Mouse (Mus musculus) frontal cortex, postnatal 10 days (tissue): ENCODE measurements around the gene Ankrd49.

Source experiments
- DNase-seq, 2 experiments: peaks; one replicate each; pipeline ENCODE4 v3.0.0; 2022; ENCODE audit warnings: low spot score in 2 of 2, mixed read lengths in 1 of 2

Ankrd49 gene

DNA sequence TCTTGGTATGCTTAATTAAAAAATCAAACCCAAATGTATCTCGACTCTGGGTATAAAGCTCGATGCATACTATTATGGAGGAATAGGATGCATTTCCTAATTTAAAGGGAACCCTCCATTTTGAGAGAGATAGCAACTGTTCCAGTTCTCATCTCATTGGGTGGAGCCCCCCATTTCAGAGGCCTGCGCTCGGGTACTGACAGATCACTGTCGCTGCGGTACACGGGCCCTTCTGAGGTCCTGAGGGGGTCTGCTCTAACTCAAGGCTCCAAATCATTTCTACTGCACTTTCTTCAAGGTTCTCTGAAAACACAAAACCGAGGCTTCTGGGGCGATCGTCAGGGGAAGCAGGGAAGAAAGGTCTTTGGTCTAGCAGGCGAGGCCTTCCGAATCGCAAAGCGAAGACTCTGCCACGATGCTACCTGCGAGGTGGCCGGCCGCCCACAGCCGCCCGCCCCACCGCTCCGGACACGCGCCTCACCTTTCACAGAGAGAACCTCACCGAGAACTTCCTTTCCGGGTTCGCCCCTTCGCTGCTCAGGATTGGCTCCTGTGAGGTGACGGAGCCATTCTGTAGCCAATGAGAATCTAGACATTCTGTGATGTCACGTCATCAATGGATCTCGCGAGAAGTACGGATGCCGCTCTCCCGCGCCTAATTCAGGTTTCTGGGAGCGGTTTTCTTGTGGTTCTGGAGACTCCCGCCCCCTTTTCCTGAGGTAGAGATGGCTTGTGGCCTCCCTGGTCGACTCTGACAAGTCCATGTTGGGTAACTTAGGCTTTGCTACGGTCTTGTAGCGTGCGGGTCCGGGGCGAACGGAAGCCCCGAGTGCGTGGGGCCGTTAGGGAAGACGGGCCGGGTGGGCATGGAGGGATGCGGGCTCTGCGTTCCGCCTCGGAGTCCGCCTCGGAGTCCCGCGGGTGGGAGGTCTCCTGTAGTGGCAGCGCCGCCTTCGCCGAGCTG is at the start of gene Ankrd49, which contains the start of gene Mre11a:
Ankrd49 (minus strand) TSS at position 818 of the 964 bp plus-strand sequence.
Mre11a (plus strand) TSS at position 616 of the 964 bp plus-strand sequence.
- peak; percentile 88 to 91 for DNase-seq

DNA sequence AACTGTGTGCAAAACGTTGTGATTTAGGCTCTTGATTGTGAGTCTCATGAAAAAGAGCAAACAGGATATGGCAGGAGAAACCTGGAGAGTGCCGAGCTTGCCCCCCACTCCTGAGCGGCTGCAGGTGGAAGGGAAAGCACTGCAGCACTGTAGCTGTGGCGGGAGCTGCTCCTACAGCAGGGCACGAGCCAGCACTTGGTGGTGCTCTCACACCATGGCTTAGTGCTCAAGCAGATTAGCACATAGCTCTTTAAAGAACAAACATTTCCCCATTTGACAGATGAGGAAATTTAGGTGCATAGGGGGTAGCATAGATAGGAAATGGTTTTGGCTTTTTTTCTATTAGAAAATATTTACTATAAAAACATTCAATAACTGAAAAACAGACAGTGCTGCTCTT is 47.4 kb upstream of the Ankrd49 start:
- no peak for DNase-seq

DNA sequence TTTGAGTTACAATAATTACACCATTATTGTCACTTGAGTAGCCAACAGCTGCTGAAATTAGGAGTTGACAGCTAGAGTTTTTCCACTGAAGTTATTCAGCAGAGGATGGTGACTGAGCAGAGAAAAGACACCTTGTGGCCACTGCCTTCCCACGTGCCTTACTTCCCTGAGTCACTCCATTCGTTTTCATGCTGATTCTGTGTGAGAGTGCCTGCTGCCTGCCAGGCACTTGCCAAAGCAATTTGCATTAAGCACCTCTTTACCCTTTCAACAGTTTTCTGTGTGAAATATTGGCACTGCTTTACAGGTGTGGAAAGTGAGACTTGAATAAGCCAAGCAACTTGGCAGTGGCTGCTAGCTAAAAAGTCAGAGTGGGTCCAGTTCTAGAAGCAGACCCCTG is 43.2 kb upstream of the Ankrd49 start:
- no peak for DNase-seq

DNA sequence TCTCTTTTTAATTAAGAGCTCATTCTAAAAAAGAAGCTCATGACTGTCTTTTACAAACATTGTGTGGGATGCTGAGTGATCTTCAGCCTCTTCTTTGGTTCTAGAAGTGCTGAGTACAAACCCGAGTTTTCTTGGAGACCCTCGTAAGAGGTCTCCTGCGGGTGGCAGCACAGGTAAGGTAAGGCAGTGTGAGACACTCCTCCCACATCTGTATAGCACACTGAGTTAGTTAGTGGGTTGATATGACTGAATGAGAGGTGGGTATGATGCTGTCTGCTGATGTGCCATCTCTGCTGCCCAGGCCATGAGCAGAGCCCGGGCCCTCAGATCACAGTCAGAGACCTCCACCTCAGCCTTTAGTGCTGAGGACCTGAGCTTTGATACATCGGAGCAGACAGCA is 40.2 kb upstream of the Ankrd49 start:
- DNase-seq, result no peak

DNA sequence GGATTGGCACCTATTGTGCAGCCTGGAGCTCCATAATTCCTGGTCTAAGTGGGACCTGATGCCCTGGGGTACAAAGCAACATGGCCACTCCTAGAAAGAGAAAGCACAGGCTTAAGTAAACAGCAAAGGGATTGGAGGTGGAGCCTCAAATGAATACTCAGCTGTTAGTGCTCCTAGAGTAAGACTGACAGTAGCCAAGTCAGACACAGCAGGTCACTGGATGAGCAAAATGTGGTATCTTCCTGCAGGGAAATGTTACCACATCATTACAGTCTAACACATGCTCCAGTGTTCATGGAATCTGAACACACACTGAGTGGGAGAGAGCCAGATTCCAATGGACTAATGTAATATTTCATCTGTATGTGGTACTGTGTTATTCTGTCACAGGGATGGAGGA is 36.7 kb upstream of the Ankrd49 start:
- no peak for DNase-seq

DNA sequence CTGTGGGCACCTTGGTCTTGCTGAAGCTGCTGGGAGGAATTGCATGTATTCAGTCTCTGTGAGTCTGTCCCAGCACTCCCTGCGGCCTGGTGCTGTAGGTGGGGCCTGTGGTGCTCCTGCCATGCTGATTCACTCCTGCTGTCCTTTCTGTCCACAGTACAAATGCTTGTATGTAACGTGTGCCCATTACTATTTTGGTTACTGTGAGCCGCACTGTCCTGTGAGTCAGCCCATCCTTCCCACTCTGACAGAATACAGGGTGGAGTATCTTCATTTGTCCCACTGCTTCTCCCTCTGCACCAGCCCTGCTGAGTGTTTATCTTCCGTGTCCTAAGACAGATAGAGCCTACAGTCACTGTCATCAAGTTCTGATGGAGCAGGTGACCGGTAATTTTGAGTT is 25.5 kb upstream of the Ankrd49 start:
- no peak for DNase-seq

DNA sequence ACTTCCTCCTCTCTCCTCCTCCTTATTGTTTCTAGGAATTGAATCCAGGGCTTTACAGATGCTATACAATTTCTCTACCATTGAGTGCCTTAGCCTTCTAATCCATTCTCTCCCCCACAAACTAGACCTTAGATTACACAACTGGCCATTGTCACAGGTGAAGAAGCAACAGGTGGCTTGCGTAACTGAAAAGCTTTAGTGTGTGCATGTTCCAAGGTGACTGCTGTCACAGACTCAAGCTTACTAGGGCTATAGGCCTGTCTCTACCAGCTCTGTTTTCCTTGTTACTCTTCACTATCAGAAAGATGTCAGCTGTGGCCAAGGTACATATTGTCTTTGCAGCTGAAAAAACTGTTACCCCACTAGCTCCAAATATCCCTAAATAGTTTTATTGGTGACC is 22.1 kb upstream of the Ankrd49 start:
- no peak for DNase-seq

DNA sequence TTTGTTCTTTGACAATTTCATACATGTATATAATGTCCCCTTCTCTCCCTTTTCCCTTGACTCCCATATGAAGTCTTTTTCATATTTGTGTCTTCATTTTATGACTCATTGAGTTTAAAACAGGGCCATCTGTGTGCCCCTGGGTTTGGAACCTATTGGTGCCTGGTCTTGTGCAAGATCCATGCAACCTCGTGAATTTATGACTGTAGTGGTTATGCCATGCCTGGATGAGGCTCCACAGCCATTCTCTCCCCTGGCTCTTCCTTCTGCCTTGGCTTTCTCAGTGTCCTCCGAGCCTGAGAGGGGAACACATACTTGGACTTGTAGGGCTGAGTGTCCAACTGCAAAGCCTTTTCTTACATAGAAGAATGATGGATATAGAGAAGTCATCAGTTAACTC is 21.1 kb upstream of the Ankrd49 start:
- no peak for DNase-seq

DNA sequence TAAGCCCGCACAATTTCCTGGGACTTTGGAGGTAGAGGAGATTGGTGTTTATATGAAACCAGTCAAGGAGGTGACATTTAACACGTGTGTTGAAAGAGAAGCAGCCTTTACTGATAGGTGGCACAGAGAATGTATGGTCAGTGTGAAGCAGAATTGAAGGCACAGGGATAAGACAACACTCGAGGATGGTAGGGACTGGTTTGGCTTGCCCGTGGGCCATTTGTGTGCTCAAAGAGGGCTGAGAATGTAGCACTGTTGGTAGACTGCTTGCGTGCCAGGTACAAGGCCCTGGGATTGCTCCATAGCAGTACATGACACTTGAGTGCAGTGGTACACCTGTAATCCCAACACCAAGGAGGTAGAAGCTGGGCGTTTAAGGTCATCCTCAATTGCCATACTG is 2.7 kb upstream of the Ankrd49 start:
- no peak for DNase-seq

DNA sequence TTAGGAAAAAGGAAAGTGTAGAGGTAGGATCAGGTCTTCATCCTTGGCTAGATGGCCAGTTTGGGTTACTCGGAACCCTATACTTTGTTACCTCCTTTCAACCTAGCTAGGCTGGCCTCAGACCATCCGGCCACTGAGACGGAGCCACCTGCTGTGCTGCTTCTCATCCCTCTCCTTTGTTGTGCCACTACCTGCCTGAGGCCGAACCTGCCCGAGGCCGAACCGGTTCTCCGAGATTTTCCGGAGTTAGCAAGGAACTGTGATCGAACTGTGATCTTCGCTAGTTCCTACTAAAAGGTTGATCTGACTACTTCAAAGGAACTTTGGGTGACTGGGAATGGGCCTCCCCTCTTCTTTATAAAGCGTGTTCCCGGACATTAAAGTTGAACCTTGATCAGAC is 6.3 kb downstream of the Ankrd49 start:
- DNase-seq, result no peak

DNA sequence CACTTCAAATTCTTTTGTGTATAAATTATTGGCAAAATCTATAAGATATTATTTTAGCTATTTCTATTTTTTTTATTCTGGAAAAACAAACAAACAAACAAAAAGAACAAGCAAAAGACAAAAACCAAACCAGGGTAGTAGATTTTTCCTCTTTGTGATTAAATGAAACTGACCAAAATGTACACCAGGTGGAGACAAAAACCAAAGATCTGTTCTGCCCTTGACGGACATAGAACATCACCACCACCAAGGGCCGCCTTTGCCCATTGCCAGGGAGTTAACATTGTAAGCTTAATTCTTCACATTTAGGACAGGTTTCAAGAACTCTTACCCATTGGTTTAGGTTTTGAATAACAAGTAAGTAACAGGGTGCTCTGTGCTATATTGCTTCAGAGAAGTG is 10.8 kb downstream of the Ankrd49 start:
- no peak for DNase-seq

DNA sequence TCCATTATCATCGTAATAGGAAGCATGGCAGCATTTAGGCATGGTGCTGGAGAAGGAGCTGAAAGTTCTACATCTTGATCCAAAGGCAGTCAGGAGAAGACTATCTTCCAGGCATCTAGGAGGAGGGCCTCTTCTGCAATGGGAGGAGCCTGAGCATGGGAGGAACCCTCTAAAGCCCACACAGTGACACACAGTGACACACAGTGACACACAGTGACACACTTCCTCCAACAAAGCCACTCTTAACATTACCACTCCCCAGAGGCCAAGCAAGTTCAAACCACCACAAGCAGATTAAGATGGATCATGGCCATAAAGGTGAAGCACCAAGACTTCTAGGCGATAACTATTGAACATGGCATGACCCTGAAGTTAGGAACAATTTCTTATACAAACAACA is 12.6 kb downstream of the Ankrd49 start:
- no peak for DNase-seq

DNA sequence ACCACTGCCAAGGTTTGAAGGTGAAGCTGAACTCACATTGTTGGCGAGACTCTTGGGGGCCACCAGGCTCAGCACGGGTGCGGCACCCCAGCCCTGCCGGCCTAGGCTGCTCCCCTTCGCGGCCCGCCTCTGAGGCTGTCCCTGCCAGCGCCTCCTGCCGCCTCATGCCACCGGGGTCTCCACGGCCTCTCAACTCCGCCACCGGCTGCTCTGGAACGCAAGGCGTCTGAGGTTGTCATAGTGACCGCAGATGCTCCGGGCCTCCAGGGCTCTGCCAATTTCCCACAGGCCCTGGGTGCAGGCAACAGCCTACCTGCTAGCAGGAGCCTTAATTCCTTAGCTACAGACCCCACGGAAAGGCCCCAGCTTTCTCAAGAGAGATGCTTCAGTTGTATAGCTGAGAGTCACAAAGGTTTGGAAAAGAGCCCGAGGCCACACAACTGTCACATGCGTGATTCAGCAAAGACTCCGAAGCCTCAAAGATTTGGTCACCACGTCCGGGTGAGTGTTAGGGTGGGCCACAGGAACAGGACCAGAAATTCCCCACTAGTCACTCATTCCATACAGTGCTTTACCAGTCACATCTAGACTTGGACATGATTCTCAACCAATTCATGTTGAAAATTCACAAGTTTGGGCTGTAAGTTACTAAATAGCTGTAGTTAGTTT is 13.7 kb downstream of the Ankrd49 start, which contains the start of gene 1700012B09Rik:
1700012B09Rik (minus strand) TSS at position 228 of the 669 bp plus-strand sequence.
- no peak for DNase-seq

DNA sequence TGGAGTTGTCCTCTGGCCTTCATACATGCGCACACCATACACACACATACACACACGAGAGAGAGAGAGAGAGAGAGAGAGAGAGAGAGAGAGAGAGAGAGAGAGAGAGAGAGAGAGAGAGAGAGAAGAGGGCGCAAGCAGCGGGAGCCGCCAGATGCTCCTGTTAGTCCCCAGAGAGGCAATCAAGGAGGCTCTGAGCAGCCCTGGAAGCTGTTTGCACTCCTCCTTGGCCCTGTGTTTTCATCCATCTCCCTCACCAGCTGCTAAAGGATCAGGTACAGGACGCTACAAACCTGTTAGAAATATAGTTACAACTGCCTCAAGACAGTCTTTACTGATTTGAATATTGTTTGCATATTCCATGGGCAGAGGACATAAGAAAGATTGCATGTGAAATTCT is 14.8 kb downstream of the Ankrd49 start:
- no peak for DNase-seq

DNA sequence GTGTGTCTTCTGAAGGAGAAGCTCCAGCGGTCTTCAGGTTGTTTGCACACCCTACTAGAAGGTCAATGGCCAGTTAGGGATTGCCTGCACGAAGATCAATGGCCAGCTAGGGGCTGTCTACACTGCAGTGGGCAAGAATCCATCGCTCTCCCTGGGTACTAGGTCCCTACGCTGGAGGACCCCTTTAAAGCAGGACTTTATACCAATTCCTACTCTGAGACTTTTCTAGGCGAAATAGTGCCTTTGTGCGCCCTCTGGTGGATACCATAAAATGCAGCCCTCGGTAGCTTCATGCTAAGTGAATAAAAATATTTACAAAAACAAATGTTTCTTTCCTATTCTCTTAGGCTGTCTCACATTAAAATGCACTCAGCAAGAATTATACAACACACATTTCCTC is 19.9 kb downstream of the Ankrd49 start:
- peak in 1 of 2 experiments; percentile 29 for DNase-seq

DNA sequence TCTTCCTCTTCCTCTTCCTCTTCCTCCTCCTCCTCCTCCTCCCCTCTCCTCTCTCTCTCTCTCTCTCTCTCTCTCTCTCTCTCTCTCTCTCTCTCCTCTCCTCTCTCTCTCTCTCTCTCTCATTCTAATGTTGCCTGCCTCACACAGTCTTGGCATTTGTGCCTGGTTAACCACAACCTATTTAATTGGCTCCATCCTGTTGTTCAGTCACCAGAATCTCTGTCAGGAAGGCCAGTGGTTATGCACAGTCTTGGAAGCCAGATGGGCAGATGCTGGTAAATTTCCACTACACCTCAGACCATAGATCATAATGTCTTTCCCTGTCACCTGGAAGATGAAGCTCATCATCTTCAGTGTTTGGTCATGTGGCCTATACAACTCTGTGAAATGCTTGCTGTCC is 25.4 kb downstream of the Ankrd49 start:
- no peak for DNase-seq

DNA sequence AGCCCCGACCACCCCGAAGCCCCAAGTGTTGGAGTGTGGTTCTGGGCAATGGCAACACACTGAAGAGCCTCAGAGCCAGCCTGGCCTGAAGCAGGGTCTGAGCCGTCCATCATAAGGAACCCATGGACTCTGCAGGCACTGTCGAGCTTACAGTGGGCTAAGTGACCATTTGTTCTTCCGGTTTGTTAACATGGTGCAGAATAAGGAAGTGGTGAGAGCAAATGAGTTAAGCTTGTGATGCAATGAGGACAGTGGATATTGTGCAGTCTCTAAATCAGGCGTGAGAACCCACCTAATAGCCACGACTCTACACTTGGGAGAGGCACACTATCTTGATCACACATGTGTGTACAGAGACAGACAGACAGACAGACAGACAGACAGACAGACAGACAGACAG is 26.1 kb downstream of the Ankrd49 start:
- DNase-seq, result no peak

DNA sequence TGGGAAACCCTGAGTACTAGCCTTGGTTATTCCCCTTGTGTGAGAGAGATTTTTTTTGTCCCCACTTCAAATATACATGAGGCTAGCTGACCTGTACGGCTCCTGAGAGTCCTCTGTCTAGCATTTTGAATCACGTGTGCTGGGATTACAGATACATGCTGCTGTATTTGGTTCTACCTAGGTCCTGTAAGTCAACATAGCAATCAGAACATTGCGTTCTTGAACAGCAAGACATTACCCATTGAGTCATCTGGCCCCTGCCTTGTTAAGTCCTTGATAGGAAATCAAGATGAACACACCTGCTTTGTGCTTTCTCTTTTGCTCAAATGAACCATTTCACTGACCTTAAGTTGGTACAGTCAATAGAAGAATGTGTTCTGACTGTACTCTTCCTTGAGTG is 30.2 kb downstream of the Ankrd49 start:
- no peak for DNase-seq

DNA sequence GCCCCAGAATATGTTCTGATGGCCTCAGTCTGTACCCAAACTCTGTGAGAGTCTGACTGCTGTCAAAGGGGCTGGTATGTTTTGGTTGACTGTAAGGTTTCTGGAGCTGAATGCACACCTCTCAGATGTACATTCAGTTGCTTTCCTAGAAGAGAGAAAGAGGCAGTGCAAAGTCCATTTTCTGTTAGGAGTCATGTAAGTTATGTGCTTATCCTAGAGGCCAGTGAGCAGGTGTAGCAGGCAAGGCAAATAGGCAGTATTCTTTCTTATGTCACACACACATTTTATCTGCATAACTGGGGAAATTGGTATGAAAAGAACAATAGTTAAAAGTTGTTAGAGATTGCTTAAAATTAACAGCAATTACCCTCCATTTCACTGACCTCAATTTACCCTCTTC is 30.7 kb downstream of the Ankrd49 start:
- no peak for DNase-seq

DNA sequence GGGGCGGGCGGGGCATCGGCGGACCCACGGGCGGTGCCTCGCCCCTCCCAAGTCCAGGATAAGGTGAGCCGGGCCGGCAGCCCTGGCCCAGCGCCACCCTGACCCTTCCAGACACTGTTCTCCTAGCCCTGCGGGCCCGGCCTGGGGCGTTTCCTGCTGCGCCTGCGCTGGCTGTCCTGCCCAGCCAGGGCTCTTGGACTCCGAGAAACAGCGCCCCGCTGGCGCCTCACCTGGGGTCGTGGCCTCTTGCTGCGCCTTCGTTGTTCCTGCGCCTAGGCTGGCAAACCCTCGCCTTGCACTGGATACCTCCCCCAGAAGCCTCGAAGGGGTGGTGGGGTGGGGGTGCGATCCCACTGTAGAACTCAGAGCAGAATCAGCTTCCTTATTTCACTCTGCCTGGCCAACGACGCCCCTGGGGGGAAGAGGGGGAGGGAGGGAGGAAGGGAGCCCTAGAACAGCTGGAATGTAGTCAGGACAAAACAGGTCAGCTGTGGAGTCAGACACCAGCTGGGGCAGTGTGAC is 32.6 kb downstream of the Ankrd49 start, which contains the start of gene Fut4:
Fut4 (minus strand) TSS at position 393 of the 522 bp plus-strand sequence.
- DNase-seq, result peak in 1 of 2 experiments; percentile 17

DNA sequence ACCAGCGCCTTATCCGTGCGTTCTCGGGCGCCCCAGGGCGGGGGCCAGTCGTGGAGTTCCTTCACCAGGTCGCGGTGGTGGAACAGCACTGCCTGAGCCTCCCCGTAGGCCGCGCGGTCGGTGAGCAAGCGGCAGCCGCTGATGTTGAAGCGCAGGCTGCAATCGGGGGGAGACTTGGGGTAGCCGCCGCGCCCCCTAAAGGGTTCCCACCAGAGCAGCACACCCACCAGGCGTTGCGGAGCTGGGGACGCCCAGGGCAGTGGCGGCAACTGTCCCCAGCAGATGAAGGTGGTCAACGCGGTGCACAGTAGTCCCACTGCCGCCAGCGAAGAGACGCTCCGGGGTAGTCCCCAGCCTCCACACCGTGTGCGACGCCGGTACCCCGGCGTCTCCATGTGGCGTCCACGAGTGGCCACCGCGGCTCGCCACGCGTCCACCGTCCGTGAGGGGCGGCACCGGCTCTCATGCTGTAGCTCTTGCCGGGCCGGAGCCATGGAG is 33.1 kb downstream of the Ankrd49 start:
- peak in 1 of 2 experiments; percentile 19 for DNase-seq

DNA sequence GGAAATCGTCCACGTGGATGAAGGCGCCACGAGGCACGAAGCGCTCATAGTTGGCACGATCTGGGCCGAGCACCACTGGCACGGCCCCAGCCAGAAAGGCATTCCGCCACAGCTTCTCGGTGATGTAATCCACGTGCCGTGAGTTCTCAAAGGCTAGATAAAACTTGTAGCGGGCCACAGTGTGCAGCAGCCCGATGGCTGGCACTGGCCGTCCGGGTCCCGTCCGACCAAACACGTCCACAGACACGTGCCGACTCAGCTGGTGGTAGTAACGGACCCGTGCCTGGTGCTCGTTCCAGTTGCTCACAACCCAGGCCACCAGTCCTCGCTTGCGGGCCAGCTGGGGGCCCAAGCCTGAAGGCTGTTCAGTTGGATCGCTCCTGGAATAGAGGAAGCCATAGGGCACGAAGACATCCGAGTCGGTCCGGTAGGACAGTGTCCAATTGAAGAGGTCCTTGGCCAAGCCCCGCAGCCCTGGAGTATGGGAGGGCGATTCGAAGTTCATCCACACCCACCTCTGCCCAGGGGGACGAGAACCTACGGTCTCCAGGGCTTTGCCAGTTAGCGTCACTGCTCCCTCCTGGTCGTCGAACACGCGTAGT is 33.7 kb downstream of the Ankrd49 start:
- no peak for DNase-seq
